Mouse (Mus musculus): Measurements from ENCODE around the gene Zfp987.
"Not testable (repeated sequence)": the region's sequence is repeated elsewhere in the genome, so short reads cannot be mapped to it uniquely, and the experiment has no call there.

Gene Zfp987

GRCm38 (mm10) chr4:146096998-146097397 is at the start of gene Zfp987:
TSS of gene Zfp987 (plus strand) at chr4:146097298.
- DNase-seq: not testable (repeated sequence)

- not testable (repeated sequence) for DNase-seq
Measured at GRCm38 (mm10) chr4:146052536-146052935, 44.6 kb upstream of the Zfp987 start.

GRCm38 (mm10) chr4:146053445-146053844 is 43.7 kb upstream of the Zfp987 start:
- DNase-seq: not testable (repeated sequence)

GRCm38 (mm10) chr4:146055335-146055734 is 41.8 kb upstream of the Zfp987 start:
- no peak for DNase-seq

GRCm38 (mm10) chr4:146058646-146059045 is 38.5 kb upstream of the Zfp987 start:
- not testable (repeated sequence) for DNase-seq

GRCm38 (mm10) chr4:146059078-146059477 is 38.0 kb upstream of the Zfp987 start:
- DNase-seq: not testable (repeated sequence)

- DNase-seq: not testable (repeated sequence)
Measured at GRCm38 (mm10) chr4:146059974-146060693, 37.0 kb upstream of the Zfp987 start.

GRCm38 (mm10) chr4:146061082-146061481 is 36.0 kb upstream of the Zfp987 start:
- not testable (repeated sequence) for DNase-seq

- DNase-seq: not testable (repeated sequence)
Measured at GRCm38 (mm10) chr4:146062021-146062420, 35.1 kb upstream of the Zfp987 start.

- DNase-seq: not testable (repeated sequence)
Measured at GRCm38 (mm10) chr4:146063001-146063400, 34.1 kb upstream of the Zfp987 start.

- DNase-seq: not testable (repeated sequence)
Measured at GRCm38 (mm10) chr4:146063621-146064020, 33.5 kb upstream of the Zfp987 start.

GRCm38 (mm10) chr4:146064807-146065206 is 32.3 kb upstream of the Zfp987 start:
- not testable (repeated sequence) for DNase-seq

- DNase-seq: not testable (repeated sequence)
Measured at GRCm38 (mm10) chr4:146066932-146067580, 30.0 kb upstream of the Zfp987 start.

- DNase-seq: not testable (repeated sequence)
Measured at GRCm38 (mm10) chr4:146067594-146067993, 29.5 kb upstream of the Zfp987 start.

- not testable (repeated sequence) for DNase-seq
Measured at GRCm38 (mm10) chr4:146073264-146073663, 23.8 kb upstream of the Zfp987 start.

GRCm38 (mm10) chr4:146101448-146101847 is 4.3 kb downstream of the Zfp987 start:
- DNase-seq: not testable (repeated sequence)

- DNase-seq: not testable (repeated sequence)
Measured at GRCm38 (mm10) chr4:146156524-146156923, 59.4 kb downstream of the Zfp987 start, which contains the start of gene Zfp600. TSS of gene Zfp600 (plus strand) at chr4:146156824.

- DNase-seq: not testable (repeated sequence)
Measured at GRCm38 (mm10) chr4:146162893-146163292, 65.8 kb downstream of the Zfp987 start.

- DNase-seq: not testable (repeated sequence)
Measured at GRCm38 (mm10) chr4:146167202-146167832, 70.2 kb downstream of the Zfp987 start.

GRCm38 (mm10) chr4:146167879-146168532 is 70.9 kb downstream of the Zfp987 start:
- DNase-seq: not testable (repeated sequence)

GRCm38 (mm10) chr4:146168730-146169215 is 71.7 kb downstream of the Zfp987 start:
- not testable (repeated sequence) for DNase-seq

- DNase-seq: not testable (repeated sequence)
Measured at GRCm38 (mm10) chr4:146173378-146174226, 76.5 kb downstream of the Zfp987 start.

Data from lung, postnatal 14 days (tissue).